Mouse (Mus musculus) MEL (cell line): ENCODE data around the gene Ptgs1.

ENCODE experiments used
- CTCF ChIP-seq, 3 experiments: IDR thresholded peaks in 2 of 3; conservative IDR thresholded peaks in 1 of 3; 2 replicates each; pipeline ENCODE4 v1.5.1; 2011 to 2012; ENCODE audit warnings: low read length in 3 of 3, low read depth in 2 of 3, mild to moderate bottlenecking in 2 of 3, improper control_type of control experiment in 1 of 3, inconsistent platforms in 1 of 3, mixed read lengths in 1 of 3, moderate library complexity in 1 of 3; ENCODE audit not compliant: control insufficient read depth in 1 of 3, insufficient read depth in 1 of 3, poor library complexity in 1 of 3, severe bottlenecking in 1 of 3
- HCFC1 ChIP-seq: IDR thresholded peaks from 2 replicates; pipeline ENCODE4 v1.6.1; 2012; ENCODE audit warnings: low read depth, mild to moderate bottlenecking, inconsistent platforms, low read length, improper control_type of control experiment, moderate library complexity
- MAX ChIP-seq: IDR thresholded peaks from 2 replicates; pipeline ENCODE4 v1.6.1; 2011; ENCODE audit warnings: low read length, improper control_type of control experiment
- MEF2A ChIP-seq: IDR thresholded peaks from 2 replicates; pipeline ENCODE4 v1.6.1; 2014; ENCODE audit warnings: low read depth, mild to moderate bottlenecking, inconsistent platforms, low read length, improper control_type of control experiment; ENCODE audit not compliant: poor library complexity, insufficient replicate concordance, severe bottlenecking; ENCODE audit errors: extremely low read depth
- POLR2A ChIP-seq, 2 experiments: IDR thresholded peaks; 2 replicates each; pipeline ENCODE4 v1.6.1; 2011 to 2012; ENCODE audit warnings: low read length in 2 of 2, mild to moderate bottlenecking in 2 of 2, control low read depth in 1 of 2, improper control_type of control experiment in 1 of 2, low read depth in 1 of 2, moderate library complexity in 1 of 2; ENCODE audit not compliant: control insufficient read depth in 1 of 2, insufficient read depth in 1 of 2, poor library complexity in 1 of 2
- TAL1 ChIP-seq: IDR thresholded peaks from 2 replicates; pipeline ENCODE4 v1.6.1; 2012; ENCODE audit warnings: mild to moderate bottlenecking, inconsistent platforms, low read length, moderate library complexity, mixed read lengths

DNA sequence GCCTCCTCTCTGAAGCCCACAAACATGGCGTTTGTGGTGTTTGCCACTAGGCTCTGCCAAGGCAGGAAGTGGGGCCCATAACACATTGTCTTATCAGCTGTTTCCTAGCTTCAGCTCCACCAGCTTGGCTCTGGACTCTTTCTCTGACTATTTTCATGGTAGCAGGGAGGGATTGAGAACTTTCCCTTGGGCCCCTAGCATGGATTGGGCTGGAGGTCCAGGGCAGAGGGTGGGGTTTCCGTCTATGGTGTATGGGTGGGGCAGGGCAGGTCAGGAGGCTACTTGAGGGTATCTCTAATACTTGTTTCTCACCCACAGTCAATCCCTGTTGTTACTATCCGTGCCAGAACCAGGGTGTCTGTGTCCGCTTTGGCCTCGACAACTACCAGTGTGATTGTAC is 6.7 kb downstream of the Ptgs1 start:
- TF ChIP-seq TAL1 = no peak
- no peak for TF ChIP-seq CTCF (IDR thresholded peaks at IDR 0.05 in 2 of 3, conservative IDR thresholded peaks at IDR 0.05 in 1 of 3; ENCODE audit: control insufficient read depth in 1 of 3, insufficient read depth in 1 of 3, low read depth in 2 of 3, low read length in 3 of 3, poor library complexity in 1 of 3, severe bottlenecking in 1 of 3)
- no peak for TF ChIP-seq MEF2A
- no peak for TF ChIP-seq HCFC1
- TF ChIP-seq MAX = no peak
- no peak for TF ChIP-seq POLR2A (IDR thresholded peaks at IDR 0.05; ENCODE audit: control insufficient read depth in 1 of 2, insufficient read depth in 1 of 2, low read depth in 1 of 2, low read length in 2 of 2, poor library complexity in 1 of 2)
